Mouse (Mus musculus) CH12.LX (cell line): ENCODE data around the gene A830031A19Rik. TPM values are rescaled to one million over a fixed set of nuclear protein-coding genes. Genes with fewer than 3 reads are reported as not detected.

Experiments used
- DNase-seq: peaks from one replicate; pipeline ENCODE4 v3.0.0-alpha.2; 2013; ENCODE audit errors: extremely low read depth
- H3K27ac ChIP-seq: 2 replicates; pipeline ENCODE4 v1.5.1; 2012; ENCODE audit warnings: low read depth, mild to moderate bottlenecking, control low read depth, moderate library complexity; ENCODE audit not compliant: insufficient read depth
- H3K27me3 ChIP-seq: replicated peaks from 2 replicates; pipeline ENCODE3; 2012; ENCODE audit warnings: inconsistent platforms
- H3K36me3 ChIP-seq, 2 experiments: replicated peaks in 1 of 2; 2 replicates each; pipeline versions ENCODE3 to v1.6.1; 2012; ENCODE audit warnings: inconsistent platforms in 1 of 2, low read length in 1 of 2, mild to moderate bottlenecking in 1 of 2, mixed read lengths in 1 of 2, moderate library complexity in 1 of 2; ENCODE audit not compliant: control insufficient read depth in 1 of 2, insufficient read depth in 1 of 2
- H3K4me1 ChIP-seq, 2 experiments: 2 replicates each; pipeline ENCODE4 v1.6.1; 2012; ENCODE audit warnings: inconsistent platforms in 1 of 2, moderate library complexity in 1 of 2; ENCODE audit not compliant: insufficient read depth in 2 of 2, control insufficient read depth in 1 of 2
- H3K4me2 ChIP-seq: 2 replicates; pipeline ENCODE4 v1.6.1; 2012; ENCODE audit warnings: low read depth, mild to moderate bottlenecking, control low read depth; ENCODE audit not compliant: poor library complexity, insufficient read depth, severe bottlenecking
- H3K4me3 ChIP-seq, 3 experiments: fragments of 150-350 bp in 1 of 3; sonication (generic) in 1 of 3; replicated peaks in 1 of 3; 2 replicates each; pipeline versions ENCODE3 to v1.5.1; 2011 to 2012; ENCODE audit warnings: low read depth in 2 of 3, low read length in 2 of 3, mild to moderate bottlenecking in 2 of 3, moderate library complexity in 2 of 3, control low read depth in 1 of 3, improper control_type of control experiment in 1 of 3, inconsistent platforms in 1 of 3, mixed read lengths in 1 of 3; ENCODE audit not compliant: poor library complexity in 1 of 3
- H3K79me2 ChIP-seq: replicated peaks from 2 replicates; pipeline ENCODE4 v1.6.1; 2012; ENCODE audit warnings: mild to moderate bottlenecking, moderate library complexity; ENCODE audit not compliant: control insufficient read depth, poor library complexity, insufficient read depth, severe bottlenecking; ENCODE audit errors: extremely low read depth
- H3K9ac ChIP-seq: 2 replicates; pipeline ENCODE4 v1.6.1; 2012; ENCODE audit warnings: low read depth, mild to moderate bottlenecking, control low read depth, moderate library complexity; ENCODE audit not compliant: insufficient read depth
- H3K9me3 ChIP-seq: replicated peaks from 2 replicates; pipeline ENCODE3; 2012; ENCODE audit warnings: low read length, inconsistent platforms, mixed read lengths
- CHD1 ChIP-seq: IDR thresholded peaks from 2 replicates; pipeline ENCODE4 v1.6.1; 2012; ENCODE audit warnings: low read depth, low read length, improper control_type of control experiment, inconsistent platforms
- CHD2 ChIP-seq: IDR thresholded peaks from 2 replicates; pipeline ENCODE4 v1.6.1; 2011; ENCODE audit warnings: low read length, improper control_type of control experiment
- E2F4 ChIP-seq: IDR thresholded peaks from 2 replicates; pipeline ENCODE4 v1.6.1; 2011; ENCODE audit warnings: low read depth, low read length, improper control_type of control experiment; ENCODE audit not compliant: insufficient replicate concordance
- ELF1 ChIP-seq: IDR thresholded peaks from 2 replicates; pipeline ENCODE4 v1.6.1; 2014; ENCODE audit warnings: low read depth, mild to moderate bottlenecking, inconsistent platforms, low read length, improper control_type of control experiment
- ETS1 ChIP-seq: conservative IDR thresholded peaks from 2 replicates; pipeline ENCODE4 v1.6.1; 2012; ENCODE audit warnings: low read depth, mild to moderate bottlenecking, inconsistent platforms, low read length, improper control_type of control experiment, moderate library complexity
- GABPA ChIP-seq: IDR thresholded peaks from 2 replicates; pipeline ENCODE4 v1.6.1; 2012; ENCODE audit warnings: low read depth, low read length, improper control_type of control experiment, inconsistent platforms; ENCODE audit not compliant: insufficient replicate concordance
- KAT2A ChIP-seq: IDR thresholded peaks from 2 replicates; pipeline ENCODE4 v1.6.1; 2012; ENCODE audit warnings: low read length, improper control_type of control experiment, inconsistent platforms; ENCODE audit not compliant: insufficient replicate concordance
- MXI1 ChIP-seq: IDR thresholded peaks from 2 replicates; pipeline ENCODE4 v1.6.1; 2011; ENCODE audit warnings: mild to moderate bottlenecking, low read depth, low read length, improper control_type of control experiment
- NELFE ChIP-seq: IDR thresholded peaks from 2 replicates; pipeline ENCODE4 v1.6.1; 2011; ENCODE audit warnings: low read depth, low read length, improper control_type of control experiment
- NRF1 ChIP-seq: IDR thresholded peaks from 2 replicates; pipeline ENCODE4 v1.6.1; 2014; ENCODE audit warnings: low read depth, mild to moderate bottlenecking, inconsistent platforms, low read length, improper control_type of control experiment, moderate library complexity
- PAX5 ChIP-seq: IDR thresholded peaks from 2 replicates; pipeline ENCODE4 v1.6.1; 2012; ENCODE audit warnings: low read length, inconsistent platforms, mixed read lengths
- RAD21 ChIP-seq: IDR thresholded peaks from 2 replicates; pipeline ENCODE4 v1.6.1; 2011; ENCODE audit warnings: low read depth, mild to moderate bottlenecking, low read length, improper control_type of control experiment, moderate library complexity
- SMC3 ChIP-seq: IDR thresholded peaks from 2 replicates; pipeline ENCODE4 v1.6.1; 2011; ENCODE audit warnings: low read depth, low read length, improper control_type of control experiment
- TBP ChIP-seq: conservative IDR thresholded peaks from 2 replicates; pipeline ENCODE4 v1.6.1; 2011; ENCODE audit warnings: low read depth, low read length, improper control_type of control experiment
- TCF12 ChIP-seq: IDR thresholded peaks from 2 replicates; pipeline ENCODE4 v1.6.1; 2014; ENCODE audit warnings: low read depth, mild to moderate bottlenecking, inconsistent platforms, low read length, improper control_type of control experiment
- UBTF ChIP-seq: IDR thresholded peaks from 2 replicates; pipeline ENCODE4 v1.6.1; 2012; ENCODE audit warnings: low read depth, mild to moderate bottlenecking, inconsistent platforms, low read length, improper control_type of control experiment, moderate library complexity
- USF2 ChIP-seq: conservative IDR thresholded peaks from 2 replicates; pipeline ENCODE4 v1.6.1; 2011; ENCODE audit warnings: low read depth, low read length, improper control_type of control experiment
- ZKSCAN1 ChIP-seq: IDR thresholded peaks from 2 replicates; pipeline ENCODE4 v1.6.1; 2012; ENCODE audit warnings: low read depth, inconsistent platforms, low read length, improper control_type of control experiment, borderline replicate concordance
- ZMIZ1 ChIP-seq: IDR thresholded peaks from 2 replicates; pipeline ENCODE4 v1.6.1; 2012; ENCODE audit warnings: low read depth, mild to moderate bottlenecking, inconsistent platforms, low read length, improper control_type of control experiment
- dilution Hi-C: fragments of 300-500 bp; cut with MboI; formaldehyde crosslinking; loops from 2 replicates; pipeline ENCODE4 v1.14.3; 2020; ENCODE audit warnings: low sequenced_read_pairs; ENCODE audit not compliant: extremely low pct_unique_long_range_greater_than_20kb, extremely low pct_ligation_motif_present
- in situ Hi-C: fragments of 300-500 bp; cut with MboI; formaldehyde crosslinking; loops from 3 replicates; pipeline ENCODE4 v1.14.3; 2019; ENCODE audit warnings: low sequenced_read_pairs, low pct_ligation_motif_present, low pct_unique_long_range_greater_than_20kb, mixed read lengths
- polyA plus RNA-seq: library from polyadenylated mRNA; unstranded; fragments of >175 nt; gene quantifications from 2 replicates; pipeline ENCODE4 v1.2.1, GENCODE M21; 2012; ENCODE audit warnings: low read depth; ENCODE audit not compliant: insufficient read length
- total RNA-seq, 2 experiments: library from RNA; depleted of rRNA; stranded (reverse); fragments of 300-350 nt in 1 of 2; fragments of >200 nt in 1 of 2; gene quantifications; 2 replicates each; pipeline ENCODE4 v1.2.3; 2012 to 2014

A830031A19Rik gene
- total and polyA plus RNA-seq, 3 experiments, result not detected

DNA sequence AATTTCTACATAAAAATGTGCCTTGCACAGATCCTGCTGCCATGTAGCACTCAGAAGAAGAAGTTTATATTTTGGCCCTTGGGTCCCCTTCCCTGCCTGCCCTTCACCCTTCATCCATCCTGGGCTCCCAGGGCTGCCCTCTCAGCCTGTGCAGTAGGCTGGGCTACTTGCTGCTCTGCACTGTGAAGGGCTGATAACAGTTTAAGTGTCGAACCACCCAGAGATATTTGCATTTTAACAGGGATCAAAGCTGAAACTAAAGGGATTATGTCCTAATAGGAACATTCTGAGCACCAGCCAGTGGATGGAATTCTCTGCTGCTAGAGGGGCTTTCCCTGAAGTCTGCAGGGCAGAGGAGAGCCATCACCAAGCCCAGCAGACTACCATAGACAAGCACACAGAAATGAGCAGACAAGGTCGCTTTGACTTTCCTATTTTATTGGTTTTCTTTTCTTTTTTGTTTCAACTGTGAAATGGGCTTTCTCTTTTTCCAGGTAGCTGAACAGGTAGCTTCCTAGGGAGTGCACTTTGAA is 58.1 kb downstream of the A830031A19Rik start:
- in situ Hi-C loops, result no loop called here
- H3K4me1 ChIP-seq, result peaks cover 2 to 18% of the 10 kb centered on the region in 2 experiments; a peak in 2 of 4 replicates

GRCm38 (mm10) chr11:24016049-24016448 is 58.8 kb downstream of the A830031A19Rik start:
- H3K27me3 ChIP-seq, result no peaks in the 10 kb centered on the region
- in situ Hi-C loops, result no loop called here
- peaks cover 2 to 18% of the 10 kb centered on the region in 2 experiments; a peak in 2 of 4 replicates for H3K4me1 ChIP-seq
- dilution Hi-C loops, result no loop called here
- no peak overlapping the region for H3K27ac ChIP-seq
- H3K4me2 ChIP-seq, result no peak overlapping the region
- H3K79me2 ChIP-seq, result no peaks in the 10 kb centered on the region
- H3K9me3 ChIP-seq, result no peaks in the 10 kb centered on the region
- H3K9ac ChIP-seq, result no peak overlapping the region
- DNase-seq, result no peak
- TF ChIP-seq PAX5 (no peak), GABPA (no peak), ETS1 (no peak), UBTF (no peak), USF2 (no peak), CHD2 (no peak), ZKSCAN1 (no peak), MXI1 (no peak), RAD21 (no peak), E2F4 (no peak), ZMIZ1 (no peak), CHD1 (no peak), KAT2A (no peak), TCF12 (no peak), TBP (no peak), NELFE (no peak), ELF1 (no peak), NRF1 (no peak), SMC3 (no peak)
- H3K4me3 ChIP-seq, result no peak overlapping the region
- H3K36me3 ChIP-seq, result no peaks in the 10 kb centered on the region

More for the DNA sequence above, 58.1 kb downstream of the A830031A19Rik start:
- no peak overlapping the region for H3K27ac ChIP-seq
- TF ChIP-seq ELF1, result no peak
- no peak overlapping the region for H3K9ac ChIP-seq
- dilution Hi-C loops, result no loop called here
- no peaks in the 10 kb centered on the region for H3K27me3 ChIP-seq
- no peak overlapping the region for H3K4me3 ChIP-seq
- no peaks in the 10 kb centered on the region for H3K36me3 ChIP-seq
- H3K79me2 ChIP-seq, result no peaks in the 10 kb centered on the region
- no peaks in the 10 kb centered on the region for H3K9me3 ChIP-seq
- no peak overlapping the region for H3K4me2 ChIP-seq
- no peak for DNase-seq
